Mouse (Mus musculus) testis, adult 2 months (tissue): ENCODE data around the gene Pnrc2. TPM values are rescaled to one million over a fixed set of nuclear protein-coding genes. Genes with fewer than 3 reads are reported as not detected.

Experiments
- H3K27ac ChIP-seq: fragments of 200-500 bp; 2 replicates; pipeline ENCODE4 v1.5.1; 2012; ENCODE audit warnings: low read depth, low read length; ENCODE audit not compliant: control insufficient read depth, insufficient read depth
- H3K27me3 ChIP-seq: fragments of 200-500 bp; 2 replicates; pipeline ENCODE4 v1.6.1; 2012; ENCODE audit warnings: mild to moderate bottlenecking, low read length, moderate library complexity; ENCODE audit not compliant: control insufficient read depth, insufficient read depth
- H3K36me3 ChIP-seq: fragments of 200-500 bp; 2 replicates; pipeline ENCODE4 v1.6.1; 2012; ENCODE audit warnings: mild to moderate bottlenecking, low read length; ENCODE audit not compliant: control insufficient read depth, insufficient read depth
- H3K4me1 ChIP-seq: fragments of 200-500 bp; 2 replicates; pipeline ENCODE4 v1.6.1; 2012; ENCODE audit warnings: low read length; ENCODE audit not compliant: control insufficient read depth, insufficient read depth
- H3K4me3 ChIP-seq: fragments of 200-500 bp; 2 replicates; pipeline ENCODE4 v1.5.1; 2012; ENCODE audit warnings: low read depth, mild to moderate bottlenecking, low read length, moderate library complexity, mixed read lengths; ENCODE audit not compliant: control insufficient read depth
- CTCF ChIP-seq: fragments of 200-500 bp; IDR thresholded peaks from 2 replicates; pipeline ENCODE4 v1.5.1; 2012; ENCODE audit warnings: low read depth, mild to moderate bottlenecking, inconsistent platforms, low read length, moderate library complexity; ENCODE audit not compliant: control insufficient read depth, insufficient read depth, insufficient replicate concordance
- POLR2A ChIP-seq: fragments of 200-500 bp; IDR thresholded peaks from 2 replicates; pipeline ENCODE4 v1.6.1; 2012; ENCODE audit warnings: low read depth, mild to moderate bottlenecking, inconsistent platforms, low read length, moderate library complexity; ENCODE audit not compliant: control insufficient read depth
- polyA plus RNA-seq: library from polyadenylated mRNA; depleted of rRNA; stranded (reverse); fragments of >200 nt; gene quantifications from 2 replicates; pipeline ENCODE4 v1.2.3, GENCODE M21; 2012

Gene Pnrc2
- polyA plus RNA-seq, 1 experiment, result 6.4 TPM

DNA sequence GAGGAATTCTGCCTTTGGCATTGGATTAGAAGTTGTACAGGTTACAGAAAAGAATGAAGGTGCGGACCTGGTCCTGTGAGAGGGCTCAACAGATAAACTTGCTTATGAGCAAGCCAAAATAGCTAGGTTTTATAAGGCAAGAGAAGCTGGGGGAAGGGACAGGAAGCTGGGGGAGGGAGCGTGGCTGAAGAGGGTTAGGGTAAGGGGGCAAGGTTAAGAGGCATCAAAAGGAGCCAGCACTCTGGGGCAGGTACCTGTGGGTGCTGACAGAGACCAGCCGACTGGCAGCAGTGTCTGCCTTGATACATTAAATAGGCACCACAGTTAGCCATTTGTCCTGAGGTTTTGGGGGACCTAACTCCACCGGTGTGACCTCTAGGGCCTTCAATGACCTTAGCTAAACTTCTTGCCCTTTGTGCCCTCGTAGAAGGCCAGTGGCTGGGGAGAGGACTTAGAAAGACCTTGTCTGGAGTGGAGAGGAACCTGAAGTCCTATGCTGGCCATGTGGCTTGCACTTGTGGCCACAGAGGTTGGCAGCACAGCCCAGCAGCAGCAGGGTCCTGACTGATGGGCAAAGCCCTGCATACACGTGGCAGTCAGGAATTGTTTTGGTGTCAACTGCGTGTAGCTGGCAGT is 10.3 kb upstream of the Pnrc2 start:
- Histone ChIP-seq H3K4me3 (no peak overlapping the region), H3K27ac (no peak overlapping the region), H3K4me1 (peaks cover 18% of the 10 kb centered on the region), H3K27me3 (no peaks in the 10 kb centered on the region), H3K36me3 (no peaks in the 10 kb centered on the region)
- TF ChIP-seq CTCF, result no peak
- TF ChIP-seq POLR2A, result no peak

- no peak overlapping the region for H3K27ac ChIP-seq
These were observed 9.8 kb upstream of the Pnrc2 start for GRCm38 (mm10) chr4:135883401-135883851.

GRCm38 (mm10) chr4:135882023-135882422 is 8.4 kb upstream of the Pnrc2 start:
- H3K4me1 ChIP-seq, result peaks cover 17% of the 10 kb centered on the region
- no peaks in the 10 kb centered on the region for H3K27me3 ChIP-seq
- H3K36me3 ChIP-seq, result no peaks in the 10 kb centered on the region
- no peak for TF ChIP-seq POLR2A
- TF ChIP-seq CTCF, result no peak
- no peak overlapping the region for H3K27ac ChIP-seq
- no peak overlapping the region for H3K4me3 ChIP-seq

More at GRCm38 (mm10) chr4:135883401-135883851, 9.8 kb upstream of the Pnrc2 start:
- Histone ChIP-seq H3K4me1 (peaks cover 18% of the 10 kb centered on the region), H3K27me3 (no peaks in the 10 kb centered on the region), H3K36me3 (no peaks in the 10 kb centered on the region), H3K4me3 (no peak overlapping the region)
- TF ChIP-seq CTCF (no peak), POLR2A (no peak)

DNA sequence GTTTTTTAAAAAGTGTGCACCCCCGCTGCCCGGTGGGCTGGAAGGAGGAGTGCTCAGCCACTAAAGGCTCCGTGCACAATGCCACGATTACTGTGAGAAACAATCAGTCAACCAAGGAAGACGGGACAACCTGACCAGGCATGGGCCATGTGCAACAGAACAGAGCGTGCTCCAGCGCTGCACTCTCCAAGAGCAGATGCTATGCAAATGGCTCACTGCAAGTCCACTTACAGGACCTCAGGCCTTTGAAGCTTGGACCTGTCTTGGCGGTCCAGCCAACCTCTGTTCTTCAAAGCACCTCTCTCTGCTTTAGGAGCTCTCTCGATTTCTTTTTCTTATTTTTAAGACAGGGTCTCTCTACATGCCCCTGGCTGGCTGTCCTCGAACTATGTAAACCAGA is 6.9 kb upstream of the Pnrc2 start:
- no peaks in the 10 kb centered on the region for H3K36me3 ChIP-seq
- no peak overlapping the region for H3K27ac ChIP-seq
- peaks cover 24% of the 10 kb centered on the region for H3K4me1 ChIP-seq
- no peaks in the 10 kb centered on the region for H3K27me3 ChIP-seq
- H3K4me3 ChIP-seq, result no peak overlapping the region
- no peak for TF ChIP-seq POLR2A
- no peak for TF ChIP-seq CTCF

GRCm38 (mm10) chr4:135880018-135880417 is 6.4 kb upstream of the Pnrc2 start:
- no peak for TF ChIP-seq CTCF
- TF ChIP-seq POLR2A, result no peak
- no peak overlapping the region for H3K27ac ChIP-seq
- no peak overlapping the region for H3K4me3 ChIP-seq
- H3K4me1 ChIP-seq, result peaks cover 24% of the 10 kb centered on the region
- no peaks in the 10 kb centered on the region for H3K27me3 ChIP-seq
- no peaks in the 10 kb centered on the region for H3K36me3 ChIP-seq

DNA sequence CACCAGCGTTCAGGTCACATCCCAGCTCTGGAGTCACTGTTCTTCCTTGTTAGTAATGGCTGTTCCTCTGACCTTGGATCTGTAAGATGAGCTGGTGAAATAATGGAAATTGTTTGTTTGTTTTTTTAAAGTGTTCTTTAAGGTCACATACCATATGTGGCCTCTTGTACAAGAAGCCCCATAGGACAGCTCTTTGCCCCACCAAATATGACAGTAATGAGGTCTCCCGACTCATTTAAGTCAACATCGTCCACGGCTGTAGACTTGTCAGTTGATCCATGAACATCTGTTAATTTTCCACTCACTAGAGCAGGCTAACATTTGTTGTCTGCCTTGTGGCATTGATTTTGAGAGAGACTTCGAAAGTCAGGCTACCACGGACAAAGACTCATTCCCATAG is 5.4 kb upstream of the Pnrc2 start:
- no peaks in the 10 kb centered on the region for H3K27me3 ChIP-seq
- H3K36me3 ChIP-seq, result no peaks in the 10 kb centered on the region
- peaks cover 23% of the 10 kb centered on the region for H3K4me1 ChIP-seq
- H3K4me3 ChIP-seq, result no peak overlapping the region
- TF ChIP-seq POLR2A (no peak), CTCF (no peak)
- no peak overlapping the region for H3K27ac ChIP-seq

DNA sequence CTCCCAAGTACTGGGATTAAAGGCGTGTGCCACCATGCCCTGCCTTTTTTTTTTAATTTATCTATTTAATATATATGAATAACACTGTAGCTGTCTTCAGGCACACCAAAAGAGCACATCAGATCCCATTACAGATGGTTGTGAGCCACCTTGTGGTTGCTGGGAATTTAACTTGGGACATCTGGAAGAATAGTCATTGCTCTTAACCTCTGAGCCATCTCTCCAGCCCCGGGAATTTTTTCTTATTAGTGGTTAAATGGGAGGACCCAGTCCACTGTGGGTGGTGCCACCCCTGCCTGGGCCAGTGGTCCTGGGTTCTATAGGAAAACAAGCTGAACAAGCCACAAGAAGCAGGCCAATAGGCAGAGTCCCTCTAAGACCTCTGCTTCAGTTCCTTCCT is 4.1 kb upstream of the Pnrc2 start:
- TF ChIP-seq POLR2A (no peak), CTCF (no peak)
- Histone ChIP-seq H3K27me3 (no peaks in the 10 kb centered on the region), H3K4me1 (peaks cover 19% of the 10 kb centered on the region), H3K27ac (no peak overlapping the region), H3K4me3 (no peak overlapping the region), H3K36me3 (no peaks in the 10 kb centered on the region)
